Mouse (Mus musculus) G1E (cell line): ENCODE data around the gene Plcb1.

Experiments
- CTCF ChIP-seq: IDR thresholded peaks from 2 replicates; pipeline ENCODE4 v1.5.1; 2012; ENCODE audit warnings: low read depth, low read length, inconsistent platforms, mixed read lengths
- GATA1 ChIP-seq: IDR thresholded peaks from 2 replicates; pipeline ENCODE4 v1.6.1; 2012; ENCODE audit warnings: borderline replicate concordance, low read length, inconsistent platforms, mixed read lengths
- GATA2 ChIP-seq: IDR thresholded peaks from 2 replicates; pipeline ENCODE4 v1.6.1; 2012; ENCODE audit warnings: low read depth, low read length, inconsistent platforms, borderline replicate concordance
- POLR2AphosphoS5 ChIP-seq: IDR thresholded peaks from 2 replicates; pipeline ENCODE4 v1.6.1; 2012; ENCODE audit warnings: low read depth, low read length, inconsistent platforms; ENCODE audit not compliant: insufficient replicate concordance
- TAL1 ChIP-seq: conservative IDR thresholded peaks from 2 replicates; pipeline ENCODE4 v1.6.1; 2012; ENCODE audit warnings: low read depth, low read length, inconsistent platforms, mixed read lengths

DNA sequence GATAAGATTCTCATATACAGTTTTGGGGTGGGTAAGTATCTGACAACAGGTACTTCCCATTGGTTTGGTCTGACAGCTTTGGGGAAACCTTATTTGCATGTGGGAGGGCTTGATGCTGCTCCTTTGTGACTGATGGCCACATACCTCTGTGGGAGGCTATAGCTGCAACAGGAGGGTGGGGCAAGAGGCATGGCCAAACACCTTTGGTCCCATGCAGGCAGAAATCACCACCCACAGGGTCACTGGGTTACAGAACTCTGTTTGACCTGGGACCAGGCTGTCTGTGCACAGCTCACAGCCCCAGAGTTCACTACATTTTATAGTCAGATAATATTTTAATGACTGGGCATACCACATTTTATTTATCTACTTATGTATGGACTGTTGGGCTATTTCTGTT lies 281.6 kb downstream of the Plcb1 start:
- TF ChIP-seq GATA1, result no peak
- TF ChIP-seq POLR2AphosphoS5, result no peak
- TF ChIP-seq CTCF, result no peak
- no peak for TF ChIP-seq GATA2
- TF ChIP-seq TAL1, result no peak
